Mouse (Mus musculus): ENCODE measurements around the gene Smyd2.

Smyd2 gene

GRCm38 (mm10) chr1:189858377-189858776, 63.8 kb downstream of the Smyd2 start:
- Histone ChIP-seq H3K9me3 (ENCODE audit: low read length) (no peaks in the 10 kb centered on the region), H3K4me3 (replicated peaks; ENCODE audit: low read length) (no peak overlapping the region), H3K36me3 (ENCODE audit: insufficient read depth, low read length) (no peaks in the 10 kb centered on the region), H3K4me1 (replicated peaks; ENCODE audit: low read depth, low read length) (peaks cover 22% of the 10 kb centered on the region), H3K27me3 (ENCODE audit: insufficient read depth, low read length) (peaks cover 9% of the 10 kb centered on the region; the same call in 1 of the 2 replicates)
- no peak for TF ChIP-seq NANOG (IDR thresholded peaks at IDR 0.05; ENCODE audit: borderline replicate concordance, low read length)
- TF ChIP-seq CTCF (conservative IDR thresholded peaks at IDR 0.05; ENCODE audit: low read length) = no peak
- TF ChIP-seq POU5F1 (IDR thresholded peaks at IDR 0.05; ENCODE audit: borderline replicate concordance, low read length) = no peak

GRCm38 (mm10) chr1:189855739-189856138, 66.4 kb downstream of the Smyd2 start:
- Histone ChIP-seq H3K4me1 (replicated peaks; ENCODE audit: low read depth, low read length) (peaks cover 24% of the 10 kb centered on the region), H3K27me3 (ENCODE audit: insufficient read depth, low read length) (peaks cover 16% of the 10 kb centered on the region; the same call in 1 of the 2 replicates), H3K4me3 (replicated peaks; ENCODE audit: low read length) (no peak overlapping the region), H3K9me3 (ENCODE audit: low read length) (no peaks in the 10 kb centered on the region), H3K36me3 (ENCODE audit: insufficient read depth, low read length) (peaks cover 6% of the 10 kb centered on the region; the same call in 1 of the 2 replicates)
- no peak for TF ChIP-seq CTCF (conservative IDR thresholded peaks at IDR 0.05; ENCODE audit: low read length)
- TF ChIP-seq NANOG (IDR thresholded peaks at IDR 0.05; ENCODE audit: borderline replicate concordance, low read length) = no peak
- TF ChIP-seq POU5F1 (IDR thresholded peaks at IDR 0.05; ENCODE audit: borderline replicate concordance, low read length) = no peak

- Histone ChIP-seq H3K4me3 (replicated peaks; ENCODE audit: low read length) (no peak overlapping the region), H3K9me3 (ENCODE audit: low read length) (no peaks in the 10 kb centered on the region), H3K27me3 (ENCODE audit: insufficient read depth, low read length) (peaks cover 26% of the 10 kb centered on the region), H3K36me3 (ENCODE audit: insufficient read depth, low read length) (peaks cover 6% of the 10 kb centered on the region; the same call in 1 of the 2 replicates), H3K4me1 (replicated peaks; ENCODE audit: low read depth, low read length) (peaks cover 35% of the 10 kb centered on the region)
- TF ChIP-seq NANOG (IDR thresholded peaks at IDR 0.05; ENCODE audit: borderline replicate concordance, low read length) = no peak
- no peak for TF ChIP-seq POU5F1 (IDR thresholded peaks at IDR 0.05; ENCODE audit: borderline replicate concordance, low read length)
- no peak for TF ChIP-seq CTCF (conservative IDR thresholded peaks at IDR 0.05; ENCODE audit: low read length)
These were observed 67.5 kb downstream of the Smyd2 start for GRCm38 (mm10) chr1:189854646-189855045.

GRCm38 (mm10) chr1:189852456-189852855, 69.7 kb downstream of the Smyd2 start:
- Histone ChIP-seq H3K27me3 (ENCODE audit: insufficient read depth, low read length) (peaks cover 28% of the 10 kb centered on the region), H3K4me3 (replicated peaks; ENCODE audit: low read length) (no peak overlapping the region), H3K4me1 (replicated peaks; ENCODE audit: low read depth, low read length) (peaks cover 42% of the 10 kb centered on the region), H3K9me3 (ENCODE audit: low read length) (no peaks in the 10 kb centered on the region), H3K36me3 (ENCODE audit: insufficient read depth, low read length) (peaks cover 6% of the 10 kb centered on the region; the same call in 1 of the 2 replicates)
- TF ChIP-seq NANOG (IDR thresholded peaks at IDR 0.05; ENCODE audit: borderline replicate concordance, low read length) (no peak), POU5F1 (IDR thresholded peaks at IDR 0.05; ENCODE audit: borderline replicate concordance, low read length) (no peak), CTCF (conservative IDR thresholded peaks at IDR 0.05; ENCODE audit: low read length) (no peak)

- H3K27me3 ChIP-seq (ENCODE audit: insufficient read depth, low read length) = peaks cover 28% of the 10 kb centered on the region
- peaks cover 38% of the 10 kb centered on the region for H3K4me1 ChIP-seq (replicated peaks; ENCODE audit: low read depth, low read length)
- TF ChIP-seq POU5F1 (IDR thresholded peaks at IDR 0.05; ENCODE audit: borderline replicate concordance, low read length) = no peak
- no peak overlapping the region for H3K4me3 ChIP-seq (replicated peaks; ENCODE audit: low read length)
- H3K36me3 ChIP-seq (ENCODE audit: insufficient read depth, low read length) = peaks cover 6% of the 10 kb centered on the region; the same call in 1 of the 2 replicates
- no peaks in the 10 kb centered on the region for H3K9me3 ChIP-seq (ENCODE audit: low read length)
These were observed 70.1 kb downstream of the Smyd2 start for GRCm38 (mm10) chr1:189852051-189852450.

GRCm38 (mm10) chr1:189849550-189849949, 72.6 kb downstream of the Smyd2 start:
- H3K4me3 ChIP-seq (replicated peaks; ENCODE audit: low read length) = peak overlapping the region; percentile 60
- H3K36me3 ChIP-seq (ENCODE audit: insufficient read depth, low read length) = peaks cover 10% of the 10 kb centered on the region; the same call in 1 of the 2 replicates
- no peak for TF ChIP-seq CTCF (conservative IDR thresholded peaks at IDR 0.05; ENCODE audit: low read length)
- no peak for TF ChIP-seq NANOG (IDR thresholded peaks at IDR 0.05; ENCODE audit: borderline replicate concordance, low read length)
- no peak for TF ChIP-seq POU5F1 (IDR thresholded peaks at IDR 0.05; ENCODE audit: borderline replicate concordance, low read length)
- H3K27me3 ChIP-seq (ENCODE audit: insufficient read depth, low read length) = peaks cover 25% of the 10 kb centered on the region
- no peaks in the 10 kb centered on the region for H3K9me3 ChIP-seq (ENCODE audit: low read length)
- H3K4me1 ChIP-seq (replicated peaks; ENCODE audit: low read depth, low read length) = peaks cover 47% of the 10 kb centered on the region

- TF ChIP-seq CTCF (conservative IDR thresholded peaks at IDR 0.05; ENCODE audit: low read length) = no peak
- TF ChIP-seq POU5F1 (IDR thresholded peaks at IDR 0.05; ENCODE audit: borderline replicate concordance, low read length) = no peak
- no peak for TF ChIP-seq NANOG (IDR thresholded peaks at IDR 0.05; ENCODE audit: borderline replicate concordance, low read length)
- H3K27me3 ChIP-seq (ENCODE audit: insufficient read depth, low read length) = peaks cover 41% of the 10 kb centered on the region
- H3K4me1 ChIP-seq (replicated peaks; ENCODE audit: low read depth, low read length) = peaks cover 54% of the 10 kb centered on the region
- H3K36me3 ChIP-seq (ENCODE audit: insufficient read depth, low read length) = 0 out of 2 replicates have a peak, but pooled peaks cover 7% of the 10 kb centered on the region
- H3K4me3 ChIP-seq (replicated peaks; ENCODE audit: low read length) = no peak overlapping the region
- H3K9me3 ChIP-seq (ENCODE audit: low read length) = peaks cover 9% of the 10 kb centered on the region
These were observed 75.8 kb downstream of the Smyd2 start for GRCm38 (mm10) chr1:189846319-189846718.

GRCm38 (mm10) chr1:189834166-189834565, 88.0 kb downstream of the Smyd2 start:
- no peak for TF ChIP-seq CTCF (conservative IDR thresholded peaks at IDR 0.05; ENCODE audit: low read length)
- TF ChIP-seq POU5F1 (IDR thresholded peaks at IDR 0.05; ENCODE audit: borderline replicate concordance, low read length) = no peak
- TF ChIP-seq NANOG (IDR thresholded peaks at IDR 0.05; ENCODE audit: borderline replicate concordance, low read length) = no peak
- Histone ChIP-seq H3K27me3 (ENCODE audit: insufficient read depth, low read length) (peaks cover 12% of the 10 kb centered on the region; the same call in 1 of the 2 replicates), H3K36me3 (ENCODE audit: insufficient read depth, low read length) (no peaks in the 10 kb centered on the region), H3K9me3 (ENCODE audit: low read length) (no peaks in the 10 kb centered on the region), H3K4me3 (replicated peaks; ENCODE audit: low read length) (no peak overlapping the region), H3K4me1 (replicated peaks; ENCODE audit: low read depth, low read length) (peaks cover 42% of the 10 kb centered on the region)

- Histone ChIP-seq H3K36me3 (ENCODE audit: insufficient read depth, low read length) (no peaks in the 10 kb centered on the region), H3K4me3 (replicated peaks; ENCODE audit: low read length) (no peak overlapping the region), H3K27me3 (ENCODE audit: insufficient read depth, low read length) (peaks cover 17% of the 10 kb centered on the region), H3K9me3 (ENCODE audit: low read length) (no peaks in the 10 kb centered on the region), H3K4me1 (replicated peaks; ENCODE audit: low read depth, low read length) (peaks cover 42% of the 10 kb centered on the region)
- TF ChIP-seq NANOG (IDR thresholded peaks at IDR 0.05; ENCODE audit: borderline replicate concordance, low read length) (no peak), CTCF (conservative IDR thresholded peaks at IDR 0.05; ENCODE audit: low read length) (no peak), POU5F1 (IDR thresholded peaks at IDR 0.05; ENCODE audit: borderline replicate concordance, low read length) (no peak)
These were observed 88.8 kb downstream of the Smyd2 start for GRCm38 (mm10) chr1:189833351-189833750.
